Mouse (Mus musculus) heart, embryonic 12.5 days (tissue): ENCODE results near the gene Crtc3. TPM values are rescaled to one million over a fixed set of nuclear protein-coding genes. Genes with fewer than 3 reads are reported as not detected.

ENCODE experiments used
- ATAC-seq: fragments of 200-750 bp; cut with Nextera tagmentation; 2 replicates; pipeline ENCODE4 v1.8.0; 2017; ENCODE audit warnings: moderate TSS enrichment, moderate library complexity; ENCODE audit not compliant: insufficient number of reproducible peaks, low FRiP score
- H3K27ac ChIP-seq: fragments of 300-500 bp; sonication (generic); 2 replicates; pipeline ENCODE4 v1.5.1; 2016; ENCODE audit warnings: mild to moderate bottlenecking, moderate library complexity; ENCODE audit not compliant: poor library complexity, severe bottlenecking
- H3K27me3 ChIP-seq: fragments of 300-500 bp; sonication (generic); replicated peaks from 2 replicates; pipeline ENCODE4 v1.6.1; 2016; ENCODE audit warnings: mild to moderate bottlenecking, moderate library complexity
- H3K36me3 ChIP-seq: fragments of 300-500 bp; sonication (generic); 2 replicates; pipeline ENCODE4 v1.6.1; 2016; ENCODE audit warnings: mild to moderate bottlenecking, moderate library complexity
- H3K4me1 ChIP-seq: fragments of 300-500 bp; sonication (generic); replicated peaks from 2 replicates; pipeline ENCODE4 v1.6.1; 2016; ENCODE audit warnings: mild to moderate bottlenecking
- H3K4me2 ChIP-seq: fragments of 300-500 bp; sonication (generic); 2 replicates; pipeline ENCODE4 v1.6.1; 2016; ENCODE audit warnings: mild to moderate bottlenecking, moderate library complexity
- H3K4me3 ChIP-seq: fragments of 300-500 bp; sonication (generic); 2 replicates; pipeline ENCODE4 v1.5.1; 2016; ENCODE audit warnings: mild to moderate bottlenecking
- H3K9ac ChIP-seq: fragments of 300-500 bp; sonication (generic); 2 replicates; pipeline ENCODE4 v1.6.1; 2016; ENCODE audit warnings: mild to moderate bottlenecking, moderate library complexity
- H3K9me3 ChIP-seq: fragments of 300-500 bp; sonication (generic); replicated peaks from 2 replicates; pipeline ENCODE4 v1.6.1; 2016; ENCODE audit warnings: mild to moderate bottlenecking, moderate library complexity
- WGBS: fragments of 180-500 bp; shearing (Covaris S2); methylation state at CpG from one replicate; pipeline ENCODE4 v1.1.7; 2016; 5-methylcytosine and 5-hydroxymethylcytosine counted together
- polyA plus RNA-seq: library from polyadenylated mRNA; unstranded; fragments of >200 nt; fragmentation: Nextera tagmentation; extraction: Ambion mirVana; gene quantifications from 2 replicates; pipeline ENCODE4 v1.2.1, GENCODE M21; 2016

Crtc3 gene
- polyA plus RNA-seq, 1 experiment from 2014 or later, result 16.9 TPM

DNA sequence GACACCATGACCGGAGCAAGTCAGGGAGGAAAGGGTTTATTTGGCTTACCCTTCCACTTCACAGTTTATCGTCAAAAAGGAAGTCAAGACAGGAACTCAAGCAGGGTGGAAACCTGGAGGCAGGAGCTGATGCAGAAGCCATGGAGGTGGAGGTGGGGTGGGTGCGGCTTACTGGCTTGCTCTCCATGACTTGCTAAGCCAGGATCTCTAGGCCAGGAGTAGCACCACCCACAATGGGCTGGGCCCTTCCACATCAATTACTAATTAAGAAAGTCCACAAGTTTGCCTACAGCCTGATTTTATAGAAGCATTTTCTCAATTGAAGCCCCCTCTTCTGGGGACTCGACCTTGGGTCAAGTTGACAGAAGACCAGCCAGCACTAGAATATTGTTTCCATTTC is 15.4 kb upstream of the Crtc3 start:
- no peaks in the 10 kb centered on the region for H3K9me3 ChIP-seq
- H3K4me3 ChIP-seq, result no peak overlapping the region
- H3K9ac ChIP-seq, result no peak overlapping the region
- no peaks in the 10 kb centered on the region for H3K27me3 ChIP-seq
- 75% methylated on average over 4 of the region's 4 CpGs for WGBS
- peaks cover 7% of the 10 kb centered on the region for H3K36me3 ChIP-seq
- no peak overlapping the region for H3K4me2 ChIP-seq
- H3K4me1 ChIP-seq, result peaks cover 3% of the 10 kb centered on the region; the same call in 1 of the 2 replicates
- no peak for ATAC-seq
- no peak overlapping the region for H3K27ac ChIP-seq

DNA sequence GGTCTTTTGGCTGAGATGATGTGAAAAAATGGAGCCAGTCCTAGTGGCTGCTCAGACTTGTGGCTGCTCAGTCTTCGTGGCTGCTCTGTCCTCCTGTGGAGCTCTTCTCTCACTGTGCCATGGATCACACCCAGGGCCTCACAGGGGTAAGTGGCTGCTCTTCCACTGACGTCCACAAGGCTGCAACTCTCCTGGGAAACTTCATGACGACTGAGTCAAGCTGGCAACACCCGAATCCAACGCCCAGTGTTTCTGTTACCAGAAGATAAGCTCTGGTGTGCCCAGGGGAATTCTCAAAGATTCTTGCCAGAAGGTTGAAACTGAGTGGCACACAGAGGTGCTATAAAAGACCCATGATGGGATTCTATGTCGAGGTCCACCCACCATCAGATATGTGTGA is 13.8 kb upstream of the Crtc3 start:
- Histone ChIP-seq H3K27me3 (no peaks in the 10 kb centered on the region), H3K9me3 (no peaks in the 10 kb centered on the region), H3K4me2 (no peak overlapping the region), H3K4me1 (peaks cover 3% of the 10 kb centered on the region; the same call in 1 of the 2 replicates), H3K27ac (no peak overlapping the region), H3K9ac (no peak overlapping the region), H3K36me3 (peaks cover under 1% of the 10 kb centered on the region), H3K4me3 (no peak overlapping the region)
- ATAC-seq, result no peak
- WGBS, result 59% methylated on average over 6 of the region's 6 CpGs

GRCm38 (mm10) chr7:80699709-80700108 is 11.0 kb upstream of the Crtc3 start:
- ATAC-seq, result no peak
- Histone ChIP-seq H3K27me3 (no peaks in the 10 kb centered on the region), H3K9ac (no peak overlapping the region), H3K36me3 (no peaks in the 10 kb centered on the region), H3K4me2 (no peak overlapping the region), H3K4me3 (no peak overlapping the region), H3K9me3 (no peaks in the 10 kb centered on the region), H3K27ac (no peak overlapping the region), H3K4me1 (peaks cover 6% of the 10 kb centered on the region; the same call in 1 of the 2 replicates)
- WGBS, result 57% methylated on average over 8 of the region's 8 CpGs

GRCm38 (mm10) chr7:80698940-80699339 is 10.3 kb upstream of the Crtc3 start:
- H3K36me3 ChIP-seq, result no peaks in the 10 kb centered on the region
- ATAC-seq, result no peak
- peaks cover 6% of the 10 kb centered on the region; the same call in 1 of the 2 replicates for H3K4me1 ChIP-seq
- no peak overlapping the region for H3K4me2 ChIP-seq
- H3K27me3 ChIP-seq, result no peaks in the 10 kb centered on the region
- no peak overlapping the region for H3K4me3 ChIP-seq
- 70% methylated on average over 2 of the region's 3 CpGs for WGBS
- H3K9ac ChIP-seq, result no peak overlapping the region
- peaks cover 4% of the 10 kb centered on the region for H3K9me3 ChIP-seq
- no peak overlapping the region for H3K27ac ChIP-seq

GRCm38 (mm10) chr7:80697859-80698258 is 9.2 kb upstream of the Crtc3 start:
- Histone ChIP-seq H3K4me3 (no peak overlapping the region), H3K9ac (no peak overlapping the region), H3K27me3 (no peaks in the 10 kb centered on the region), H3K36me3 (no peaks in the 10 kb centered on the region), H3K4me2 (no peak overlapping the region), H3K4me1 (peaks cover 6% of the 10 kb centered on the region; the same call in 1 of the 2 replicates), H3K9me3 (peaks cover 4% of the 10 kb centered on the region), H3K27ac (no peak overlapping the region)
- no peak for ATAC-seq
- 73% methylated on average over 5 of the region's 5 CpGs for WGBS

GRCm38 (mm10) chr7:80696903-80697302 is 8.2 kb upstream of the Crtc3 start:
- no peaks in the 10 kb centered on the region for H3K36me3 ChIP-seq
- 30% methylated on average over 4 of the region's 4 CpGs for WGBS
- no peak overlapping the region for H3K27ac ChIP-seq

GRCm38 (mm10) chr7:80696334-80696733 is 7.7 kb upstream of the Crtc3 start:
- WGBS, result 29% methylated on average over 1 of the region's 1 CpGs
- Histone ChIP-seq H3K36me3 (no peaks in the 10 kb centered on the region), H3K4me1 (peaks cover 6% of the 10 kb centered on the region; the same call in 1 of the 2 replicates), H3K9ac (no peak overlapping the region), H3K4me3 (no peak overlapping the region), H3K27me3 (no peaks in the 10 kb centered on the region), H3K9me3 (peaks cover 4% of the 10 kb centered on the region), H3K4me2 (no peak overlapping the region), H3K27ac (no peak overlapping the region)
- ATAC-seq, result no peak

More at GRCm38 (mm10) chr7:80696903-80697302, 8.2 kb upstream of the Crtc3 start:
- ATAC-seq, result no peak
- no peak overlapping the region for H3K4me3 ChIP-seq
- H3K9me3 ChIP-seq, result peaks cover 4% of the 10 kb centered on the region
- H3K4me1 ChIP-seq, result peaks cover 6% of the 10 kb centered on the region; the same call in 1 of the 2 replicates
- no peak overlapping the region for H3K4me2 ChIP-seq
- no peaks in the 10 kb centered on the region for H3K27me3 ChIP-seq
- H3K9ac ChIP-seq, result no peak overlapping the region

DNA sequence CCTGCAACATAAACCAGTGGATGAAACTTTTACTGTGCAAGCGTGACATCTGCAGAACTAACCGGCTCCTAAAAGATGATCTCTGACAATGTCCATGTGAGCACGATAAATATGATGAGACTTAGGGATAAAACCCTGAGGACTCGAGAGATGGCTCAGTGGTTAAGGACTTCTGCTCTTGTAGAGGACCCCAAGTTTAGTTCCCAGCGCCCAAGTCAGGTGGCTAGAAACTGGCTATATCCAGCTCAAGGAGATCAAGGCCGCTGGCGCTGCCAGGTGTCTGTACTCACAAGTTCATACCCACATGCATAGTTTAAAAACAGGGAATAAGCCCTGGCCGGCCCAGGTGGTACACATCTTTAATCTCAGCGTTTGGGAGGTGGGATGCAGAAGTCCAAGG is 3.8 kb upstream of the Crtc3 start:
- Histone ChIP-seq H3K36me3 (no peaks in the 10 kb centered on the region), H3K27ac (no peak overlapping the region), H3K4me3 (no peak overlapping the region), H3K27me3 (no peaks in the 10 kb centered on the region), H3K9me3 (peaks cover 4% of the 10 kb centered on the region), H3K4me2 (no peak overlapping the region), H3K4me1 (peaks cover 12% of the 10 kb centered on the region), H3K9ac (no peak overlapping the region)
- ATAC-seq, result no peak
- 89% methylated on average over 9 of the region's 9 CpGs for WGBS

DNA sequence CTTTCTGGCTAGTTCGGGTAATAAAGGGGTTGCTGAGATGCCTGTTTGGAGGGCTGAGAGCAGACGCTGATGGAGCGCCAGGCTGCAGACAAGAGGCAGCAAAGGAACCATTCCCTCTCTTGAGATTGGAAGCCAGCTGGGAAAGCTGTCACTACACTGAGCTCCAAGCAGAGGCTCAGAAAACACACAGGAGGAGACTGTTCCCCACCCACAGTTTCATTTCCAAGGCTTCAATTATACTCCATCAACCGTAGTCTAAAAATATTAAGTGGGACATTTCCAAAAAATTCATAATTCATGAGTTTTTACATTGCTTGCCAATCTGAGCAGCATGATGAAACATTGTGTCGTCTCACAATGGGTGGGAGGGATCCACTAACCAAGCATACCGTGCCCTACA is 2.5 kb upstream of the Crtc3 start:
- H3K4me1 ChIP-seq, result peaks cover 17% of the 10 kb centered on the region
- peaks cover 4% of the 10 kb centered on the region for H3K9me3 ChIP-seq
- H3K27me3 ChIP-seq, result no peaks in the 10 kb centered on the region
- H3K4me2 ChIP-seq, result no peak overlapping the region
- no peak for ATAC-seq
- no peaks in the 10 kb centered on the region for H3K36me3 ChIP-seq
- no peak overlapping the region for H3K4me3 ChIP-seq
- 67% methylated on average over 6 of the region's 6 CpGs for WGBS
- H3K9ac ChIP-seq, result no peak overlapping the region
- H3K27ac ChIP-seq, result no peak overlapping the region

DNA sequence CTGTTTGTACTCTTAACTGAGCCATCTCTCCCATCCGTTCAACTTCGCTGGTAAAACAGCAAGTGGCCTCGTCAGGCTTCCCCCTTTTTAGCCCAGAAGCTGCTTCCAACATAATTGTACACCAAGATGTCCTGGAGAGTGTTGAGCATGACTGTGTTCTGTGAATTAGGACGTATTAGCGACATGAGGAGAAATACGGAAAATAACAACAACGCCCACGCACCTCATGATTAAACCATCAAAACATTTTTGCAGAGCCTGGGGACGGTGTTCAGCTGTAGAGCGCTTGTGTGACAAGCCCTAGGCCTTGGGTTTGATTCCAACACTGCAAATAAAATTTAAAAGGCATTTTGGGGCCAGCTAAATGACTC is 529 bp upstream of the Crtc3 start:
- no peak for ATAC-seq
- H3K27ac ChIP-seq, result peak overlapping the region; percentile 97
- H3K4me2 ChIP-seq, result peak overlapping the region; percentile 83
- no peaks in the 10 kb centered on the region for H3K36me3 ChIP-seq
- H3K9ac ChIP-seq, result peak overlapping the region; percentile 95
- H3K4me1 ChIP-seq, result peaks cover 32% of the 10 kb centered on the region
- no peaks in the 10 kb centered on the region for H3K27me3 ChIP-seq
- H3K4me3 ChIP-seq, result peak overlapping the region; percentile 88
- WGBS, result 24% methylated on average over 10 of the region's 10 CpGs
- peaks cover 2% of the 10 kb centered on the region for H3K9me3 ChIP-seq

DNA sequence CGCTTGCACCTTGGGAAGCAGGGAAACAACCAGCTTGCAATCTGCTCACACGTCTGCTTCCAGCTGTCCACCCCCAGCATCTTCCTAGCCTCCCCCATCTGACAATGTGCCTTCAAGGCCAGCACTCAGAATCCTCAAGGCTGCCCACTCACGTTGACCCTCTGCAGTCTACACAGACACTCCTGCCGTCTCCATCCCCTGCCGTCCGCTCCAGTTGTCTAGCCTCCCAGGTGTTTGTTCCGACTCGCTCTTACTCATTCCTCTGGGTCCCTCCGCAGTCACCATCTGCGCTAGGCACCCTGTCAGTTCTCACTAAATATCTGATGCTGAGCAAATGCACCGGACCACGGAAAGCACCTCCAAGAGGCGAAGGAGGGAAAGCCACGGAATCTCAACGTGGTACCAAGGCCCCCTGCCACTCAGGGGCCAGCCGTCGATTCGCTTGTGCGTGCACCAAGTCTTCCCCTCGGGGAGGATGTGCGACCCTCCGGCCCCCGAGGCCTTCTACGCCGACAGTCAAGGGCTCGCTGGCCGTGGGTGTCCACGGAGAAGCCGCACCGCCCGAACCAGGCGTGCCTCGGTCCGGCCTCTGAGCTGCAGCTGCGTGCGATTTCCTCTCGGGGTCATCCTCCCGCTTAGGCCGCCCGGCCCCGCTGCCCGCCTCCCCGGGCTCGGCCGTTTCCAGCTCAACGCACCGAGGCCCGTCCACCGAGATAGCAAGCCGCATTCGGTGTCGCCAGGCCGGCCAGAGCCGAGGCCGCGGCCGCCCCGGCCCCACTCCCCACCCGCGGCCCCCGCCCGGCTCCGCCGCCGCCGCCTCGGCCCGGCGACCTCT is 739 bp downstream of the Crtc3 start:
- Histone ChIP-seq H3K4me3 (peak overlapping the region; percentile 88), H3K4me2 (peak overlapping the region; percentile 83), H3K9me3 (no peaks in the 10 kb centered on the region), H3K4me1 (peaks cover 38% of the 10 kb centered on the region), H3K27me3 (no peaks in the 10 kb centered on the region), H3K36me3 (no peaks in the 10 kb centered on the region), H3K9ac (peak overlapping the region; percentile 95), H3K27ac (peak overlapping the region; percentile 97)
- ATAC-seq, result peak; percentile 57
- WGBS, result 1% methylated on average over 69 of the region's 69 CpGs
